Mouse (Mus musculus) embryonic fibroblast, embryonic 13.5 days (primary cell): ENCODE data around the gene Rbfox3.

Experiments
- CTCF ChIP-seq: IDR thresholded peaks from 2 replicates; pipeline ENCODE4 v1.5.1; 2011; ENCODE audit warnings: mild to moderate bottlenecking, control low read depth, low read length, moderate library complexity, borderline replicate concordance; ENCODE audit not compliant: insufficient read depth
- POLR2A ChIP-seq: IDR thresholded peaks from 2 replicates; pipeline ENCODE4 v1.6.1; 2011; ENCODE audit warnings: low read depth, mild to moderate bottlenecking, control low read depth, low read length, moderate library complexity

DNA sequence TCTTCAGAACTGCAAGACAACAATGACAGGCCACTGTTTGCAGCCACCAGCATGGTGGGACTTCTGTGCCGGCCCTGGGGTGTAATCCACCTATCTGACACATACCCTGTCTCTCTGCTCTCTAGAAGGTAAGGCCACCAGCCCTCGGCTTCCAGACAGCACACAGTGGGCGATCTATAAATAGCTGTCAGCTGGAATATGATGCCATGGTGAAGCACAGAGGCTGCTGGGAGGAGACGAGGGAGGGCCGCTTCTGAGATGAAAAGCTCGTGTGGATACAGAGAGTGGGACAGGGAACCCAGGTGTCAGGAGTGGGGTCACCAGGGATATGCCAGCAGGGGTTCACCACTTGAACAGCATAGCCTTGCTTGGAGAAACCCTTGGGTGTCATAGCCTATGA lies 120.0 kb downstream of the Rbfox3 start:
- TF ChIP-seq POLR2A (no peak), CTCF (no peak)
